Mouse (Mus musculus): Measurements from ENCODE around the gene Atxn10.

Gene Atxn10

DNA sequence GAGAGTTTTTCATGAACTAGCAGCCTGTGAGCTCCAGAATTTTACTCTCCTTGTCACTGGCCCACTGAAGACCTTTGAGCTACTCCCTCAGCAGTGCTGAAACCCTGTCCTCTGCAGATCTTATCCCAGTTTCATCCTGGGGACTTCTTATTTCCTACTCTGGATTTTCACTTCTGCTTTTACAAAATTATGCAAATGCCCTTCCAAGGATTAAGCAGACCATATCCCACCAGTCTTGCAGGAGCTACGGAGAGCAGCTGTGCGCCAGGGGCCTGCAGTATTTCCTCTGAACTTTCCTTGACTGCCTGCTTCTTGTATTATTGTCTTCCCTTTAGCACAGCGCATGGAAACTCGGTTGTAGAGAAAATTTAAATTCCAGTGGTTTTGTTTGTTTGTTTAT is 68.7 kb downstream of the Atxn10 start:
- DNase-seq (ENCODE audit: low spot score), result no peak

DNA sequence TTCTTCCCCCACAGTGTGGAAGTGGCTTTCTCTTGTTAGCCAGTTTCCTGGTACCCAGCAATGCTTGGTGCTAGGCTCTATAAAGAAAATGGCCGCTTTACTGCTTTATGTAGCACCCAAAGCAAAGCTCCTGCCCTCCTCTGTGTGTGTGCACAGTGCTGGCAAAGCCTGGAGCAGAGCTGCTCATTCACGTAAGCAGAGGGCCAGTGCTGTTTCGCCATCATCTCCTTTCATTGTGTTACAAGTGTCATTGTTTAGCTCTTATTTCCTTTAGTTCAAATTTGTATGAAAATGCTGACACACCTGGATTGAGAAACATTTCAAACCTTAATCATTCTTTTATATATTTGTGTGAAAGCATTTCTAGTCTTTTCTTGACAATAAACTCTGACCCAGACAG is 69.5 kb downstream of the Atxn10 start:
- no peak for DNase-seq (ENCODE audit: low spot score)

DNA sequence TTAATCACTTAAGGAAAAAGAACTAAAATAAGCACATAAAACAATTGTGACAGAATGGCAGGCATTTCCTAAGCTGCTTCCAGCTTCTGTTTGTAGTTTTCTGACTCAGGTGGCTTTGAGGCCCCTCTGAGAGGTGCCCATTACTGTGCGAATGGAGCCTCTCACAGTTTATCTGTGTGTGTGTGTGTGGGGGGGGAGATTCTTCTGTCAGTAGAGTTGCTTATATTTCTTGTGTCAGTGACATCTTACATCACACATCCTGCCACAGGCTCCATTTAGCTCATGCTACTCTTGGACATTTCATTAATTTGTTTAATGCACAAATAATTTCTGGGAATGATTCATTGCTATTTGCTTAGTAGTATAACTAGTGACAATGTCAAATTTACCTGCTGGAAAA is 70.8 kb downstream of the Atxn10 start:
- no peak for DNase-seq (ENCODE audit: low spot score)

DNA sequence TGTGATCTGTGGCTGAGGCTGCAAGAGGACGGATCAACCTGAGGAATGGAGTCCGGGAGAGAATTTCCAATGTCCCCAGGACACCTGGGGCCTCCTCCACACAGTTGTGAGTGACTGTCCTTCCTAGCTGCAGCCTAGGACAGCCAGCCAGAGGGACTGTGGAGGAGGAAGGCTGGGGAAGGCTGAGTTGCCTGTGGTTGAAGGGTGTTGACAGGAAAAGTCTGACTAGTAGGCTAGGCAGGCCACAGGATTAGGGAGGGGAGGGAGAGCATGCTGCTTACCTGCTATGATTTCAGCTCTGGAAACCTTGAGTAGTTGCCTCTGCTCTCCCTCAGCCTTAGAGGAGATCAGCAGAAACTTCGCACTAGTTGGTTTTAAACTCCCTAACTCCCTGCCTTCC is 71.3 kb downstream of the Atxn10 start:
- DNase-seq (ENCODE audit: low spot score), result no peak

DNA sequence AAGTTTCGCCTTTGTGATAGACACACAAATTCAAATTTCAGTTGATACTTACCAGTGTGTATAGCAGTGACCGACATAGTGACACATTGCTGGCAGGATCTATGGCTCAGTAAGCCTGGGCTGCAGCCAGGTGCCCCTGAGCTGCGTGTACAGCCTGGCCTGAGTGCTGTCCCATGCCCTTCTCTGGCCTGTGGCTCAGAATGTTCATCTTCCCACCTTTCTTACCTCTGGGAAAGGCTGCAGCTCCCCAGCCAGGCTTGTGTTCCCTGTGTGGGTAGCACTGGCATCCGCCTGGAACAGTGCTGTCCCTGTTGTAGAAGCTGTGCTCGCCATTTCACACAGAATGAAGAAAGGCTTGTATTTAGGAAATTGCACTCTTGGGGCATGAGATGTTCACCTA is 72.7 kb downstream of the Atxn10 start:
- no peak for DNase-seq (ENCODE audit: low spot score)

DNA sequence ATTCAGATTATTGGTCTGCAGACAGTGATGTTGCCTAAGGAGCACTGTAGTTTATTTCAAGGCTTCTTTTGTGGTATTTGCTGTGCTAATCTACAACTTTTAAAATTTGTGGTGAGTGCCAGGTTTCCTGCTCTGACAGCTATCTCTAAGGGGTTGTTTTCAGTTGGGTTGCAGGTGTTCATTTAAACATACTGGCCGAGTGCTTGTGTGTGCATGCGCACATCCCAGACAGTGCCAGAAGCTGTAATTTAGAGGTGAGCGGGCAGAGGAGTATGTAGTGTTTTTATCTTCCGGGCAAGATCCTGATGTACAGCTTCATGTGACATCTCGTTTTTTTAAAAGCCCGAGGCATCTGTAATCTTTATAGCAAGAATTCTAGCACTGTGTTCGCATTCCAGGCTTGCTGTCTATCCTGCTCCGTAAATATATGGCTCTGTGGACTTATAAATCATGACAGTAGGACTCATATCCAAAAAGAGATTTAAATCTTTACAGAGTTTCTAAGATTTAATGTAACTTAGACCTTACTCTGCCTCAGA is 73.3 kb downstream of the Atxn10 start:
- no peak for DNase-seq (ENCODE audit: low spot score)

DNA sequence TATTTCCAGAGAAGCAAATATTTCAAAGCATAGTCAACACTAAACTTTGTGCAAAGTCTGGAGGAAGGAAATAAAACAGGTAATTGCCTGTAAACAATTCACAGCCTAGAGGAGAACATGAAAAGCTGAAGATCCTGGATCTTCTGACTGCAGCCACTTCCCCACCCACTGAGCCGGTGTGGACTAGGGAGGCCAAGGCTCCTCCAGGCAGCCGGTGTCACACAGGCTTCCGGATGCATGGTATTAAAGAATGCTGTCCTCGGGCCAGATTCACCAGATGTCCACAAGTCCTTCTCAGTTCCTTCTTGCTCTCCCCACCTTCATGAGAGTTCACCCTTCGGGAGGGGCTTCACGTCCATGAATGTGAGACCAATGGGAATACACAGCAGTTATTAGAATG is 73.8 kb downstream of the Atxn10 start:
- DNase-seq (ENCODE audit: low spot score), result no peak

DNA sequence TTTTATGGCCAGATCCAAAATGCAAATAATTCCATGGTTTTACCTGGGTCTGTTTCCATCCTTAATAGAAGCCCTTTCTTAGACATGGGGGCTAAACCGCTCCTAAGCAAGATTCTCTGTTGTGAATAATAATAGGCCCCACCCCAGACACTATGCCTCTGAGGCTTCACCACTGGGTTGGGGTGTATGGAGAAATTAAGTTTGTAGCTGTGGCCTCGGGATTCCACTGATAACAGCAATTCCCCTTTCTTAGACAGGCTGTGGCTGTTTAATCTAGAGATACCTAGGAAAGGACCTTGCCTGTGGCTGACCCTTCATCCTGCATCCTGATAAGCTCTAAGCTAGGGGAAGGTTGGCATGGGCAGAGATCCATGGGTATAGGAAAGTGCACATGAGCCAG is 78.6 kb downstream of the Atxn10 start:
- no peak for DNase-seq (ENCODE audit: low spot score)

DNA sequence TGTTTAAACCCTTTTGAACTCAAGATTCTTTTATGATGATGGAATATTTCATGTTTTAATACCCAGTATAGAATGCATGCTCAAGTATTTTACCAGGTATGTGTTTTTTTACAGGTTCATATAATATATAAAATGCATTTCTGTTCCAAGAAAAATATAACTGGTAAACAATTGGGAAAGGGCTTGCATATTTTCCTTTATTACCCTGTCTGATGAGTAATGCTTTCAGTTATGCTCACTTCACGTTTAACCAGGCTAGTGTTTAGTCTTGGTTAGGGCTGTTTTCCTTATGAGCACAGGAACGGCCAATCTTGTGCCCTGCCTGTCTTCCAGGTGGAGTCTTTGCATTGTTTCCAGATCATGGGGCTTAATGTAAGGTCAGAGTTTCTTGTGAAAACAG is 84.6 kb downstream of the Atxn10 start:
- no peak for DNase-seq (ENCODE audit: low spot score)

DNA sequence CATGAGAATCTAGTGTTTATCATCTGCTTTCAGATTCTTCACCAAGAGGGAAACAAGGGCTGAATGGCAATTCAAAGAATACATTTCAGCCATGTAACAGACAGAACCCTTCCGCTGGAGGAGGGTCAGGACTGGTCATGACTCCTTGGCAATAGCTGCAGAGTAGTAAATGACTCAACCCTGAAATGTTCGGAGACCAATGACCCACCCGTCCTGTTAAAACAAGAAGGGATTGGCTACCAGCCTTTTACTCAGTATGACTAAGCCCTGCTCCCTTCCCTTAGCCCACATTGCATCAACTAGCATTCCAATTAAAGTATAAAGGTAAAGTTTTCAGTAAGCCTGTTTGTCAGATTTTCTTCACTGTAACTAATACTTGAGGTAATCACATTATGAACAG is 88.2 kb downstream of the Atxn10 start:
- DNase-seq (ENCODE audit: low spot score), result no peak

DNA sequence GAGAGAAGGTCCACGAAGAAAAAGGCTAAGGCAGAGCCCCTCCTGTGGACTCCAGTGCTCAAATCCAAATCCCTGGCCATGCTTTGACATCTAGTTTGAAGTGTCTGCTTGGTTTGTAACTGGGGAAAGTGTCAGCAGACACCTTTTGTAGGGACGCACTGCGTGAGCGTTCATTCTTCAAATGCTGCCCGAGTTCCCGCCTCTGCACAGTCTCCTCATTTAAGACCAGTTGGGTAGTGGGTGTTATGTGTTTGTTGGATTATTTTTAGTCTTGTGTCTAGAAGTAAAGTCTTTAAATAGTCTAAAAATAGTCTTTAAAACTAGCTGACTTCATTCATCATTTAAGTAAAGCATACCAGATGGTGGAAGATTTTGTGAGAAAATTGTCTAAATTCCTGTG is 92.1 kb downstream of the Atxn10 start:
- DNase-seq (ENCODE audit: low spot score), result no peak

DNA sequence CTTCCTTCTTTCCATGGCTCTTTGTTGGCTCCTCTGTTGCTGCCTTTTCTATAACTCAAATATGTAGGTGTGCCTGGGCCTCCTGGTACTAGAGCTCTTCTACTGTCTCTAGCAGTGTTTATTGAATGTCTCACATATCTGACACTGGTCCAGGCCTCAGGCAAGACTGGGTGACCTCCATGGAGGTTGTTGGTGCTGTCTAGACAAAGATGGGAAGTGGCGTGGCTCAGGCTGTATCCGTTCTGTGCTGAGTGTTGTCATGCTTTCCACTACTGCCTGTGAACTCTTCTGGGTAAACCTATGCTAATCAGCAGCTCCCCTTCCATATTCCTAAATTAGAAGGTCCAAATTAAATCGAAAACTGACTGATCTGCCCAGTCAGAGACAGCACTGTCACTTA is 106.5 kb downstream of the Atxn10 start:
- DNase-seq (ENCODE audit: low spot score), result no peak

DNA sequence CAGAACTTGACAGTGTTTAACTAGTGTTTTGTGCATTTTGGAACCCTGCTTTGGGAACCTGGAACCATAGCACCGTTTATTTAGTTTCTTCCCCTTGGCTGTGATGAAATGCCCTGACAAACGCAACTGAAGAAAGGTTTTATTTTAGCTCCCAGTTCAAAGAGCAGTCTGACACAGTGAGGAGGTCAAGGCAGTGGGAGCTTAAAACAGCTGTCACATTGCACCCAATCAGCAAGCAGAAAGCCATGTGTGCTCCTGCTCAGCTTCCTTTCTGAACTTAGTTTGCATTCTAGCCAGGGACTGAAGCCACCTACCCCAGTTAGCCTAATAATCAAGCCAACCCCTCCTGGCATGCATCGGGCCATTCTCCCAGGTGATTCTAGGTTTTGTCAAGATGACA is 110.6 kb downstream of the Atxn10 start:
- no peak for DNase-seq (ENCODE audit: low spot score)

DNA sequence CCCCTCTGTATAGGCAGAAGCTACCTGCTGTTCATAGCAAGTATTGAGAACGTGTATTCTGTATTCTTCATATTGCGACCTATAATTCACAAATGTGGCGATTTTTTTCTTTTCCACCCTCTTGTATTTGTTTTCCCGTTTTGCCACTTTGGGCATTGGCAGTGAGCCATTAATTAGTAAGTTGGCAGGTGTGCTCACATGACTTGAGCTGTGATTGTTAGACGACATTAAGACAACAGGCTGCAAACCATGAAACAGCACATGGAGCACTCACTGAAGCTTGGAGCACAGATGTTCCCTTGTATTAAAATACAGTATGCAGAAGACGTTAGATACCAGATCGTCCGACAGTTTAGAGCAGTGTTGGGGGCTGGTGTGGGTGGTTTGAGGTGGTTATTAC is 120.8 kb downstream of the Atxn10 start:
- DNase-seq (ENCODE audit: low spot score), result no peak

DNA sequence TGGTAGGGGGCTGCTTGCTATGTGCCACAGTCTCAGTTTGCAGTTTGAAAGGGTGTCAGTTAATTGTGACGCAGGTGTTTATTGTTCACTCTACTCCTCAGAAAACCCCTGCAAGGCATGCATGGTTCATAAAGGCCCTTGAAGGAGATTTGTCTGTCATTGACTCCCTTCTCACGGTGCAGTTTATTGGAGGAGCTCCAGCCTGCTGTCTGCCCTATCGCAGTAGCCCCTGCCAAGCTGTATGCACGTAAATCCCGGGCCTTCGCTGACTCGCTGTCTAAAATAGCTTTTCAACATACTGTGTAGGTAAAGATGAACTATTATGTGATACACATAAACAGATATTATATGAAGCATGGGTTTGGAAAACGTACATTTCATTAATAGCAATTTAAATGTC is 121.8 kb downstream of the Atxn10 start:
- no peak for DNase-seq (ENCODE audit: low spot score)

DNA sequence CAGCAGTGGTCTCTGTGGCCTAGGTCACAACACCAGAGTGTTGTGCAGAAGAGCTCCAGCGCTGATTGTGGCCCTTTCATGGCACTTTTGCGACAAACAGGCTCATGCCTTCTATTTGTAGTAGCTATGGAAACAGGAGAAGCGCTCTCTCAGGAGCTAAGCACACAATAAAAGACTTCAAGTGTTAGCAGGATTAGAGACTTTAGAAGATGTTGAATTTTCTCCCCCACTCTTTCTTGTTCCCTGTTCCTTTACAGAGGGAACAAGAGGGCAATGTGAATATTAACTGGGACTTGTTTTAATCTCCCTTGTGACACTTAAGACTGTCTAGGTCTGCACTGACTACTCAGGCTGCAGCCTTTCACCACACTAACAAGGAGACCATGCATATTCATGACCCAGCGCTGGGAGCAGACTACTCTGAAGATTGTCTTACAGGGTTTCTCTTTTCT is 122.6 kb downstream of the Atxn10 start:
- DNase-seq (ENCODE audit: low spot score), result no peak

DNA sequence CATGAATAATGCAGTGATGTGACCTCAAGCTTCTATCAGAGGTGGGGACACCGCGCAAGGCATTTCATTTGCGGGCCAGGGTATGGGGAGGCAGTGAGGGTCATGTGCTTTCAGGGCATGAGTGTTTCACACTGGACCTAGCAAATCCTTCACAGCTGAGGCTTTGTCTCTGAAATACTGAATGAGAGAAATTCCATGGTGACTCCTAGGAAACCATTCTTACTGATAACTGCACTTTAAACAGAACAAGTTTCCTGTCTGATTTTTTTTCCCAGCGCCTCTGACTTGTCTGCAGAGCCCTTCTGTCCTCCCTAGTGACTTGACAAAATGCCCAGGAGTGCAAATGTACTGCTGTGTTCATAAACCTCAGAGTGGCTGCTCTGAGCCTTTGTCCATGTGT is 125.5 kb downstream of the Atxn10 start:
- DNase-seq (ENCODE audit: low spot score), result no peak

DNA sequence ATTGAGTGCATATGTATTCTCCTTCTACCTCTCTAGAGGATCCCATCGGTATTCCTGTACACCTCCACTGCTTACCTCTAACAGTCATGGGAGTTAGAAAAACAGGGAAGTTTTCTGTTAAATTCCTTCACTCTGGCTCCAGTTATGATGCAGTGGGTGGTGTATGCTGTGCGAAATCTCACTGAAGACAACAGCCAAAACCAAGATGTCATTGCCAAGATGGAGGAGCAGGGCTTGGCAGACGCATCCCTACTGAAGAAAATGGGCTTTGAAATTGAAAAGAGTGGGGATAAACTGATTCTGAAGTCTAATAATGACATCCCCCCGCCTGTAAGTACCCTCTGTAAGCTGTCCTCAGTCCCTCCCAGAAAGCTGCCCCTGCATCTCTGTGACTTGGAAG is 126.1 kb downstream of the Atxn10 start:
- no peak for DNase-seq (ENCODE audit: low spot score)

DNA sequence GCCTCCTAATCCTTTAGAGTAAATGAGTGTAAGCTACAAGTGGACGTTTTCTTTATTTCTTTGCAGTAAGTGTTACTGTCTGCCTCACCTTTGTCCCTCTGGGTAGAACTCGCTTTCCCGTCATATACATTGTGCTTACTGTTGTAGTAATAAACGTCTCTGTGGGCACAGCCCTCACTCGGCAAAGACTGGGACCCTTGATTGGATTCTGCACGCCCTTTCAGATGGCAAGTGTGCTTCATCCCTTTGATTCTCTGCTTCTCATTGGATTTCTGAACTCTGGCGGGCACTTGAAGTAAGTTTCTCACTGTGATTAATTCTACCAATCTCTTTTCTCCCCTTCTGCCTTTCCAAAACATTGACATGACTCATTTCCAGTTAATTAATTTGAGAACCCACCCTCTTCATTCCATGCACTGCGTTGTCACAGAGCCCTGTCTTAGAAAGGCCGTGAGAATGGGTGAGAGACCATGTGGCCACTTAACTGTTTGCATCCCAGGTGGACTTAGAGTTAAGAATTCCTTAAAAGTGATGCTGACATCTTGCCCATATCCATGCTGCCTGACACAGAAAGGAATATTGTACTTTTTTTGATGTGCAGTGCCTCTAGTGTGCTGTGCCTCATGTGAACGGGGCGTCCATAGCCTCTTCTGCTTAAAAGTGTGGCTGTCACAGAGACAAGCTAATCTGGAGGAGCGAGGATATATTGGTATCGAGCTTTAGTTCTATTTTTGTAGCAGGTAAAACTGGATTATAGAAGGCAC is 127.2 kb downstream of the Atxn10 start:
- DNase-seq (ENCODE audit: low spot score), result no peak

DNA sequence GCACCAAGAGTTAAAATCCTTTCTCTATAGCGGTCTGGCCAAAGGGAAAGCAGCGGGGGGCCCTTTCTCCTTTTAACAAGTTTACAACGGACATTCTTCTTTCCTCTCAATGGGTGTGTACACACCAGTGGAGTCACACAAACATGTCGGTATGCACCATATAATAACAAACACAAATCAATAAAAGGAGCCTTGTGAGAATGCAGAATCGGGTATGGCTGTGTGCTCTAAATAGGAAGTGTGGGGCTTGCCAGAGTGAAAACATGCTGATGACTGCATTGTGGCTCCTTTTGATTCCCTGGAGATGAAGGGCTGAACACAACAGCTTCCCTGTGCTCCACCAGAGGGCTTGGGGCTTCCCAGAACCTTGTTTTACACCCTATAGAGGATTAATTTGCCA is 128.1 kb downstream of the Atxn10 start:
- DNase-seq (ENCODE audit: low spot score), result no peak

DNA sequence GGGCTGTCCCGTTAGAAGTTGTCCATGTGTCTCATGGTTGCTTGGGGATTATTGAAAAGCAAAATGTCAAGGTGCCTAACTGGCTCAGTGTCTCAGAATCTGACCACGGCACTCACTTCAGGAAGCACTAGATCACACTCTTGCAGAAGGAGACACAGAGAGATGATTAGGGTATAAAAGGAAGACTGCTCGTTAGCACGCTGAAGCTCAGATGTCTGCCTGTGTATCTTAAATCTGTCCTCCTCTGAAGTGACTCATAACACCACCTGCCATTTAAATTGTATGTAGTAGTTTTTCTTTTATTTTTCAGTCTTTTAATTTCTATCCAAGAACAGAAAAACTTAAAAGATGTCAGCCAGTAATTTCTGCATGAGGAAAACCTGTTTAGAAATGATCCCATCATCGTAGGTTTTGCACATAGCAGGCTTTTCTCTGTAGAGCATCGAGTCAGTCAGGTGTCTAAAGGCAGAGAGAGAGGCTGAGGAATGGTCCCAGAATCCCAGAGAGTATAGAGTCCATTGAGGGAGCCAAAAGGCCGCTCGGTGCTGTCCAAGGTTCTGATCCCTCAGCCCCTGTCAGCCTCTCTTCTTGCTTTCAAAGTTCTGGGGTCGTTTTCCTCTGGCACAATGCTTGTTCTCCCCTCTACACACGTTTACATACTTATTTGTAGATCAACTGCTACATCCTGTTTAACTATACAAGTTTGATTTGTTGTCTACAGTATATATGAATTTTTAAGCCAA is 128.9 kb downstream of the Atxn10 start:
- DNase-seq (ENCODE audit: low spot score), result no peak

DNA sequence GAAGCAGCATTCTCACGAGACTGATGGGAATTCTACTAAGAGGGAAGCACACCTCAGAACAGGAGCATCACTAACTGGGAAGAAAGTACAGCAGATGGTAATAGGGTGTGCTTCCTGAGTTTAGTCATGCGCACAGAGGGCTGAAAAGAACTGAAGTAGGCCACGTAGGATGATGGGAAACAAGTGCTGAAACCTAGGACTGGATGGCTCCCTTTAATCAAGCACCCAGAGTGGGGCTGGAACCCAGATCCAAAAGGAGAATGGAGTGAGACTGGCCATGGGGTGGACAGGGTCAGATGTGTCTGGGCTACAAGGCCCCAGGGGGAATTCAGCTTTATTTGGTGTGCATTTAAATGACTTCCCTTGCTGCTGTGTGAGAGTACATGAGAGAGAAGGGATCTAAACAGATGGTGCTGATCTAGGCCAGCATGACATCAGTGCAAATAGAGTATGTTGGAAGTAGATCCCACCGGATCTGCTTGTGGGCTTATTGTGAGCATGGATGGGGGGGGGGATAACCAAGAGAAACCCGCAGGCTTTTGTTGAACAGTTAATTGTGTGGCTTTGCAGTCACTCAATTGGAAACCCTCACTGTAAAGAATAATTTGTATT is 130.5 kb downstream of the Atxn10 start:
- DNase-seq (ENCODE audit: low spot score), result no peak

DNA sequence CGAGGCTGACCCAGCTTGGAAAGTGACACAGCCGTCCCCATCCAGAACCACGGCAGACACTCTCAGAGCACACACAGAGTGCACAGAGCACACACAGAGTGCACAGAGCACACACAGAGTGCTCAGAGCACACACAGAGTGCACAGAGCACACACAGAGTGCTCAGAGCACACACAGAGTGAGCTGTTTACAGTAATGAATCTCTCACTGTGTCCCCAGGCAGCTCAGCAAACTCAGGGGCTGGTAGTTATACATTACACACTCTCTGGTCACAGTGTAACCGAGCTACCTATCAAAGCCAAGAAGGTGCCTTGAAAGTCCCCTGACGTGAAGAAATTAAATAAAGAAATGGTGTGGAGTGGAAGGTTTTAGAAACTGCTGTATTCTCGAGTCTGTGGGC is 133.4 kb downstream of the Atxn10 start:
- no peak for DNase-seq (ENCODE audit: low spot score)
